Mouse (Mus musculus): ENCODE data around the gene Hyal2.
A peak's percentile ranks its signal among the peaks of the same experiment; 100 is the strongest.

The Hyal2 gene

GRCm38 (mm10) chr9:107587833-107588639 lies 20.3 kb downstream of the Hyal2 start:
- DNase-seq (ENCODE audit: low spot score in 2 of 2): no peak

- no peak for DNase-seq (ENCODE audit: low spot score in 2 of 2)
Observed at GRCm38 (mm10) chr9:107590058-107590772, 22.5 kb downstream of the Hyal2 start.

- DNase-seq (ENCODE audit: low spot score in 2 of 2): no peak
Observed at GRCm38 (mm10) chr9:107590773-107591060, 23.0 kb downstream of the Hyal2 start.

GRCm38 (mm10) chr9:107593101-107593976 lies 25.6 kb downstream of the Hyal2 start:
- DNase-seq (ENCODE audit: low spot score in 2 of 2): peak in 1 of 2 experiments; percentile 57

- DNase-seq (ENCODE audit: low spot score in 2 of 2): no peak
Observed at GRCm38 (mm10) chr9:107594281-107595062, 26.7 kb downstream of the Hyal2 start.

GRCm38 (mm10) chr9:107596619-107597569 lies 29.1 kb downstream of the Hyal2 start:
- no peak for DNase-seq (ENCODE audit: low spot score in 2 of 2)

GRCm38 (mm10) chr9:107598385-107598784 lies 30.6 kb downstream of the Hyal2 start:
- DNase-seq (ENCODE audit: low spot score in 2 of 2): no peak

- no peak for DNase-seq (ENCODE audit: low spot score in 2 of 2)
Observed at GRCm38 (mm10) chr9:107599433-107599832, 31.7 kb downstream of the Hyal2 start.

- no peak for DNase-seq (ENCODE audit: low spot score in 2 of 2)
Observed at GRCm38 (mm10) chr9:107599842-107600241, 32.1 kb downstream of the Hyal2 start.

- DNase-seq (ENCODE audit: low spot score in 2 of 2): no peak
Observed at GRCm38 (mm10) chr9:107600745-107601144, 33.0 kb downstream of the Hyal2 start.

- no peak for DNase-seq (ENCODE audit: low spot score in 2 of 2)
Observed at GRCm38 (mm10) chr9:107601275-107601674, 33.5 kb downstream of the Hyal2 start.

- peak; percentile 98 to 99 for DNase-seq (ENCODE audit: low spot score in 2 of 2)
Observed at GRCm38 (mm10) chr9:107602068-107602648, 34.4 kb downstream of the Hyal2 start.

GRCm38 (mm10) chr9:107603251-107603650 lies 35.5 kb downstream of the Hyal2 start:
- DNase-seq (ENCODE audit: low spot score in 2 of 2): no peak

GRCm38 (mm10) chr9:107605041-107605661 lies 37.4 kb downstream of the Hyal2 start:
- no peak for DNase-seq (ENCODE audit: low spot score in 2 of 2)

GRCm38 (mm10) chr9:107606591-107606990 lies 38.8 kb downstream of the Hyal2 start:
- DNase-seq (ENCODE audit: low spot score in 2 of 2): no peak

GRCm38 (mm10) chr9:107607036-107607435 lies 39.3 kb downstream of the Hyal2 start:
- no peak for DNase-seq (ENCODE audit: low spot score in 2 of 2)

GRCm38 (mm10) chr9:107607653-107608245 lies 40.0 kb downstream of the Hyal2 start:
- DNase-seq (ENCODE audit: low spot score in 2 of 2): no peak

- no peak for DNase-seq (ENCODE audit: low spot score in 2 of 2)
Observed at GRCm38 (mm10) chr9:107608741-107609432, 41.1 kb downstream of the Hyal2 start, which contains the start of gene Sema3b. Gene Sema3b, minus strand, starts transcription at chr9:107609229.
